In the genomic region with DNA sequence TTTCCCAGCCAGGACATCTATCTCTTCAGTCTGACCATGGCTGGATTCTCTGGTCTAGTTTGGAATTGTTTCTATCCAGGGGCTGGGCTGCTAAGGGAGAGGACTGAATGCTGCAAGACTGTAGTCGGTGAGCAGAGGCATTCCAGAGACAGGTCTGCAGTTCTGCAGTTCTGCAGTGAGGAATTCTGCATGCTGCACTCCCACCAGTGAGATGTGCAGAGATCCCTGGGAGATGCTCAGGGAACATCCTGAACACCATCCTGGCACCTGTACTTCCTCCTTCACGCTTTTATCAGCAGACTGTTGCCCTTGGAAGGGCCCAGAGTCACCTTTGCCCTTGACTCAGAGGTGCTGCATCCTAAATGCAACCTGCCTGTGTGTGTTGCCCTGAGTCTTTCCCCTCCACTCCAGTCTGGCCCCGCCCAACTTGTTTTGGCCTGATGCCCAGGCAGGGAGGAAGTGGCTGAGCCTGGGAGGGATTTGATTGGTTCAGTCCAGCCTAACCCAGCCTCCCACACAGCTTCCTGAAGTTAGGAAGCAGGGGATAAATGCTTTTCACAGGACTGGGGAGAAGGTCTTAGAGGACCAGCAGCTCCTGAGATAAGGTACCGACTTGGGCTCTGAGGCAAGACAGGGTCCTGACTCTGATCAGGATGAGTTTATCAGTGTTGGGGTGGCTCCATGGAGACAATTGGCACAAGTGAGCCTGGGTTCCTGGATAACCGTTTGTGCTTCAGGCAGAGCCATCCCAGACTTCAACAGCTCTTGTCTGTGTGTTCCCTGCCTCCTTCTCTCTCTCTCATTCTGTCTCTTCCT, we compare ENCODE assay signal across 8 mouse cellular contexts. TPM values are rescaled to one million over a fixed set of nuclear protein-coding genes. Genes with fewer than 3 reads are reported as not detected.
A peak's percentile ranks its signal among the peaks of the same experiment; 100 is the strongest.
DNase-seq lines count a peak whose midpoint lies in the region; ATAC-seq and TF ChIP-seq lines count a peak whose summit lies in the region.
"Not testable (repeated sequence)": the region's sequence is repeated elsewhere in the genome, so short reads cannot be mapped to it uniquely, and the experiment has no call there.

Cyp4f16 (plus strand) TSS at position 508 of the 816 bp plus-strand sequence.

- H3K4me2 ChIP-seq in hindbrain, embryonic 11.5 days (replicated peaks; ENCODE audit: low read depth, low read length) = peak within 1 kb of the TSS; percentile 36
- H3K4me2 ChIP-seq in lung, postnatal 0 days (replicated peaks; ENCODE audit: low read depth, low read length) = peak within 1 kb of the TSS; percentile 70

- DNase-seq in MEL-GATA-1-ER (ENCODE audit: extremely low read depth, low read depth) = peak; percentile 71
- DNase-seq in cerebellum, adult 9-10 months = peak; percentile 90
- peak; percentile 67 to 78 for DNase-seq in frontal cortex, postnatal 10 days (ENCODE audit: low spot score in 2 of 2)
- DNase-seq in hindbrain, embryonic 11.5 days (ENCODE audit: low spot score) = peak; percentile 74
- DNase-seq in layer of hippocampus, postnatal 10 days (ENCODE audit: low spot score in 2 of 2) = peak; percentile 86 to 90
- DNase-seq in lung, postnatal 0 days (ENCODE audit: low spot score) = peak; percentile 92
- peak; percentile 88 for DNase-seq in ovary, postnatal 10 days (ENCODE audit: low spot score)
- DNase-seq in thymus, postnatal 0 days (ENCODE audit: low spot score) = peak; percentile 25

- not testable (repeated sequence) for H3K9me3 ChIP-seq in hindbrain, embryonic 11.5 days (ENCODE audit: control insufficient read depth, low read length); lung, postnatal 0 days (ENCODE audit: low read length)

- not testable (repeated sequence) for H3K36me3 ChIP-seq in hindbrain, embryonic 11.5 days (ENCODE audit: control insufficient read depth, insufficient read depth, low read length); lung, postnatal 0 days (ENCODE audit: insufficient read depth, low read length)

- H3K9ac ChIP-seq in hindbrain, embryonic 11.5 days (ENCODE audit: low read depth, low read length) = peak within 1 kb of the TSS; percentile 24; the same call in 1 of the 2 replicates
- H3K9ac ChIP-seq in lung, postnatal 0 days (replicated peaks; ENCODE audit: low read depth) = peak within 1 kb of the TSS; percentile 44

- H3K4me1 ChIP-seq in hindbrain, embryonic 11.5 days (replicated peaks; ENCODE audit: control insufficient read depth, insufficient read depth, low read length); lung, postnatal 0 days (ENCODE audit: insufficient read depth, low read depth, low read length): not testable (repeated sequence)

- 18% methylated on average over 5 of the region's 5 CpGs for WGBS in hindbrain, embryonic 11.5 days
- WGBS in lung, postnatal 0 days = 9% methylated on average over 5 of the region's 5 CpGs

- not testable (repeated sequence) for H3K27ac ChIP-seq in hindbrain, embryonic 11.5 days (ENCODE audit: low read depth, low read length)
- H3K27ac ChIP-seq in lung, postnatal 0 days (ENCODE audit: low read length) = peak within 1 kb of the TSS; percentile 26; the same call in 1 of the 2 replicates

- peak within 1 kb of the TSS; percentile 26 for H3K4me3 ChIP-seq in hindbrain, embryonic 11.5 days (ENCODE audit: low read depth, low read length)
- H3K4me3 ChIP-seq in lung, postnatal 0 days (ENCODE audit: low read depth, low read length) = peak within 1 kb of the TSS; percentile 36

- TF ChIP-seq EP300 in lung, postnatal 0 days (IDR thresholded peaks at IDR 0.05) = not testable (repeated sequence)

- H3K27me3 ChIP-seq in hindbrain, embryonic 11.5 days (ENCODE audit: control insufficient read depth, insufficient read depth, low read length); lung, postnatal 0 days (replicated peaks; ENCODE audit: insufficient read depth, low read length): not testable (repeated sequence)

- TF ChIP-seq CTCF in lung, postnatal 0 days (IDR thresholded peaks at IDR 0.05) = not testable (repeated sequence)

- ATAC-seq in hindbrain, embryonic 11.5 days (ENCODE audit: low FRiP score) = peak; percentile 76
- ATAC-seq in lung, postnatal 0 days = peak; percentile 99

RNA-seq across cellular contexts. Expression of gene Cyp4f16, which starts in this region (rescaled TPM):
- polyA plus RNA-seq in hindbrain, embryonic 11.5 days (2014; fragmentation: Nextera tagmentation; extraction: Ambion mirVana) = 11.4 TPM in 2 replicates
- 1 to 10 TPM; 8.5 to 8.7 TPM for total RNA-seq in layer of hippocampus, postnatal 10 days (2021)
- 19.5 and 19.7 TPM in 2 replicates for polyA plus RNA-seq in lung, postnatal 0 days (2015; fragmentation: Nextera tagmentation; extraction: Ambion mirVana)
- polyA plus RNA-seq in thymus, postnatal 0 days (2015; fragmentation: Nextera tagmentation; extraction: Ambion mirVana) = 5.6 and 6.3 TPM in 2 replicates

Comparison
In these comparisons a context has a peak if more than half of its experiments do, and no peak if none do; other contexts are left out.
1. DNase-seq: peak in every context shown above with its lines; median percentile 92 in lung, postnatal 0 days; 90 in cerebellum, adult 9-10 months; 88 in layer of hippocampus, postnatal 10 days; 88 in ovary, postnatal 10 days; 74 in hindbrain, embryonic 11.5 days; 72 in frontal cortex, postnatal 10 days; 71 in MEL-GATA-1-ER; 25 in thymus, postnatal 0 days.